Mouse (Mus musculus) forebrain, embryonic 11.5 days (tissue): ENCODE measurements at regions not wholly inside any gene's neighbourhood (a gene's known extent, or its start where the extent isn't known, plus 50 kb on each side); places are given as distances from the start of the nearest gene placed in this dataset.
"Not testable (repeated sequence)": the region's sequence is repeated elsewhere in the genome, so short reads cannot be mapped to it uniquely, and the experiment has no call there.

Experiments
- ATAC-seq: fragments of 200-750 bp; cut with Nextera tagmentation; replicated peaks from 2 replicates; pipeline ENCODE4 v1.8.0; 2017; ENCODE audit warnings: moderate TSS enrichment; ENCODE audit not compliant: low FRiP score
- DNase-seq: peaks from one replicate; pipeline ENCODE4 v3.0.0-alpha.2; 2017; ENCODE audit warnings: low spot score
- H3K27ac ChIP-seq: fragments of 300-500 bp; sonication (generic); 2 replicates; pipeline ENCODE4 v1.5.1; 2014; ENCODE audit warnings: low read depth, low read length
- H3K27me3 ChIP-seq: fragments of 300-500 bp; sonication (generic); 2 replicates; pipeline ENCODE4 v1.6.1; 2014; ENCODE audit warnings: mild to moderate bottlenecking, low read length, mixed read lengths; ENCODE audit not compliant: control insufficient read depth, insufficient read depth
- H3K36me3 ChIP-seq: fragments of 300-500 bp; sonication (generic); 2 replicates; pipeline ENCODE4 v1.6.1; 2014; ENCODE audit warnings: mild to moderate bottlenecking, low read length, moderate library complexity, mixed read lengths; ENCODE audit not compliant: control insufficient read depth, insufficient read depth
- H3K4me1 ChIP-seq: fragments of 300-500 bp; sonication (generic); replicated peaks from 2 replicates; pipeline ENCODE4 v1.6.1; 2014; ENCODE audit warnings: low read length, mixed read lengths; ENCODE audit not compliant: control insufficient read depth, insufficient read depth
- H3K4me2 ChIP-seq: fragments of 300-500 bp; sonication (generic); 2 replicates; pipeline ENCODE4 v1.6.1; 2014; ENCODE audit warnings: low read depth, mild to moderate bottlenecking, low read length, moderate library complexity, mixed read lengths; ENCODE audit not compliant: severe bottlenecking
- H3K4me3 ChIP-seq: fragments of 300-500 bp; sonication (generic); 2 replicates; pipeline ENCODE4 v1.5.1; 2014; ENCODE audit warnings: low read depth, low read length
- H3K9ac ChIP-seq: fragments of 300-500 bp; sonication (generic); 2 replicates; pipeline ENCODE4 v1.6.1; 2014; ENCODE audit warnings: low read length
- H3K9me3 ChIP-seq: fragments of 300-500 bp; sonication (generic); 2 replicates; pipeline ENCODE4 v1.6.1; 2016; ENCODE audit warnings: low read length, mixed read lengths; ENCODE audit not compliant: control insufficient read depth
- WGBS: fragments of 180-500 bp; shearing (Covaris S2); extraction: QIAGEN DNeasy Blood & Tissue Kit; methylation state at CpG from one replicate; pipeline ENCODE4 v1.1.7; 2014; 5-methylcytosine and 5-hydroxymethylcytosine counted together

- H3K27me3 ChIP-seq, H3K4me2 ChIP-seq, DNase-seq, H3K36me3 ChIP-seq, H3K9ac ChIP-seq, H3K9me3 ChIP-seq, H3K4me3 ChIP-seq, H3K27ac ChIP-seq, H3K4me1 ChIP-seq: not testable (repeated sequence)
- 58% methylated on average over 1 of the region's 1 CpGs for WGBS
- peak; percentile 76; the same call in 1 of the 2 replicates for ATAC-seq
Observed at GRCm38 (mm10) chr17:93067850-93068249, 131.0 kb upstream of the Adcyap1 start.

- Histone ChIP-seq H3K9ac (no peak overlapping the region), H3K4me1 (no peaks in the 10 kb centered on the region), H3K36me3 (no peaks in the 10 kb centered on the region), H3K4me3 (no peak overlapping the region), H3K4me2 (no peak overlapping the region), H3K27ac (no peak overlapping the region), H3K9me3 (no peaks in the 10 kb centered on the region), H3K27me3 (no peaks in the 10 kb centered on the region)
- DNase-seq (no peak), ATAC-seq (0 out of 2 replicates have a peak, but pooled peaks have one; percentile 30)
- 60% methylated on average over 4 of the region's 4 CpGs for WGBS
Observed at GRCm38 (mm10) chr17:93068489-93068888, 130.3 kb upstream of the Adcyap1 start.

GRCm38 (mm10) chr17:93084048-93084447 is 114.8 kb upstream of the Adcyap1 start:
- H3K36me3 ChIP-seq: no peaks in the 10 kb centered on the region
- ATAC-seq: no peak

GRCm38 (mm10) chr17:93104516-93104915 is 94.3 kb upstream of the Adcyap1 start:
- Histone ChIP-seq H3K4me2 (no peak overlapping the region), H3K27ac (no peak overlapping the region), H3K9ac (no peak overlapping the region), H3K36me3 (no peaks in the 10 kb centered on the region), H3K27me3 (no peaks in the 10 kb centered on the region), H3K4me3 (no peak overlapping the region), H3K4me1 (no peaks in the 10 kb centered on the region), H3K9me3 (no peaks in the 10 kb centered on the region)
- ATAC-seq: no peak
- DNase-seq: no peak

More at GRCm38 (mm10) chr17:93084048-93084447, 114.8 kb upstream of the Adcyap1 start:
- 58% methylated on average over 1 of the region's 1 CpGs for WGBS
- no peak overlapping the region for H3K9ac ChIP-seq
- H3K9me3 ChIP-seq: no peaks in the 10 kb centered on the region
- no peaks in the 10 kb centered on the region for H3K4me1 ChIP-seq
- DNase-seq: no peak
- no peak overlapping the region for H3K4me3 ChIP-seq
- H3K27ac ChIP-seq: no peak overlapping the region
- H3K27me3 ChIP-seq: no peaks in the 10 kb centered on the region
- H3K4me2 ChIP-seq: no peak overlapping the region

- WGBS: 74% methylated on average over 1 of the region's 1 CpGs
- no peak for ATAC-seq
- Histone ChIP-seq H3K36me3 (no peaks in the 10 kb centered on the region), H3K27me3 (no peaks in the 10 kb centered on the region), H3K27ac (no peak overlapping the region), H3K4me1 (no peaks in the 10 kb centered on the region), H3K4me3 (no peak overlapping the region), H3K9me3 (no peaks in the 10 kb centered on the region), H3K4me2 (no peak overlapping the region), H3K9ac (no peak overlapping the region)
- no peak for DNase-seq
Observed at GRCm38 (mm10) chr17:93140003-93140402, 58.8 kb upstream of the Adcyap1 start.

- Histone ChIP-seq H3K36me3 (no peaks in the 10 kb centered on the region), H3K27me3 (no peaks in the 10 kb centered on the region), H3K27ac (no peak overlapping the region), H3K4me1 (no peaks in the 10 kb centered on the region), H3K9me3 (no peaks in the 10 kb centered on the region), H3K4me3 (no peak overlapping the region), H3K9ac (no peak overlapping the region), H3K4me2 (no peak overlapping the region)
- DNase-seq (peak; percentile 69), ATAC-seq (peak; percentile 42; the same call in 1 of the 2 replicates)
- 22% methylated on average over 3 of the region's 3 CpGs for WGBS
Observed at GRCm38 (mm10) chr17:93141125-93141524, 57.7 kb upstream of the Adcyap1 start.
